Mouse (Mus musculus): ENCODE data around the gene Satb2. TPM values are rescaled to one million over a fixed set of nuclear protein-coding genes. Genes with fewer than 3 reads are reported as not detected.
A peak's percentile ranks its signal among the peaks of the same experiment; 100 is the strongest.

Satb2 gene
- polyA plus RNA-seq (2014; fragmentation: Nextera tagmentation; extraction: Ambion mirVana): 0.27 and 0.57 TPM in 2 replicates

- DNase-seq (ENCODE audit: low spot score) (no peak), ATAC-seq (replicated peaks; ENCODE audit: low FRiP score) (no peak)
- 2% methylated on average over 19 of the region's 19 CpGs for WGBS
- Histone ChIP-seq H3K4me3 (ENCODE audit: low read depth, low read length) (peak within 1 kb of the TSS; percentile 2; the same call in 1 of the 2 replicates), H3K9me3 (ENCODE audit: control insufficient read depth, low read length) (no peaks in the 10 kb centered on the region), H3K4me1 (replicated peaks; ENCODE audit: control insufficient read depth, insufficient read depth, low read length) (no peaks in the 10 kb centered on the region), H3K27ac (ENCODE audit: low read depth, low read length) (no peak within 1 kb of the TSS), H3K9ac (ENCODE audit: low read depth, low read length) (no peak within 1 kb of the TSS), H3K27me3 (replicated peaks; ENCODE audit: control insufficient read depth, insufficient read depth, low read length) (peaks cover 85% of the 10 kb centered on the region), H3K36me3 (ENCODE audit: control insufficient read depth, insufficient read depth, low read length) (no peaks in the 10 kb centered on the region), H3K4me2 (peak within 1 kb of the TSS; percentile 43)
Measured at GRCm38 (mm10) chr1:56978151-56978700, at the start of gene Satb2. TSS of gene Satb2 (minus strand) at chr1:56978650.

DNA sequence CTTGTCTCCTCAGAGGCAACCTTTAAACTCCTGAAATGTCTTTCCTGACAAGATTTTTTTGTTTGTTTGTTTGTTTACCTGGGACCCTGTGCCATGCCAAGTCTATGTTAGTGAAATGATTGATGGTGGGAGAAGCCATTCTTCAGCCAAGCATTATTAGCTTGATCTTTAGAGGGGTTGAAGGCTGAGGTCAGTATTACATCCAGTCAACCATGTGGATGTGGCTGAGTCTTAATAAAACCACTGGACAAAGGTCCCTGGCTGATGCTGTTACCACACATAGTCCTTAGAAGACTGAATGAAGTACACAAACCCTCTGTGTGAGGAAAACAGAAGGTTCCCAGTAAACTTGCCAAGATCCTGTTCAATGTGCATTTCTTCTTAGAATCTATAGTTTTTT, 40.5 kb upstream of the Satb2 start:
- no peak for ATAC-seq (replicated peaks; ENCODE audit: low FRiP score)
- Histone ChIP-seq H3K4me1 (replicated peaks; ENCODE audit: control insufficient read depth, insufficient read depth, low read length) (no peaks in the 10 kb centered on the region), H3K4me3 (ENCODE audit: low read depth, low read length) (no peak overlapping the region), H3K27ac (ENCODE audit: low read depth, low read length) (no peak overlapping the region), H3K9ac (ENCODE audit: low read depth, low read length) (no peak overlapping the region), H3K36me3 (ENCODE audit: control insufficient read depth, insufficient read depth, low read length) (no peaks in the 10 kb centered on the region), H3K4me2 (no peak overlapping the region), H3K9me3 (ENCODE audit: control insufficient read depth, low read length) (no peaks in the 10 kb centered on the region), H3K27me3 (replicated peaks; ENCODE audit: control insufficient read depth, insufficient read depth, low read length) (no peaks in the 10 kb centered on the region)
- DNase-seq (ENCODE audit: low spot score): no peak

DNA sequence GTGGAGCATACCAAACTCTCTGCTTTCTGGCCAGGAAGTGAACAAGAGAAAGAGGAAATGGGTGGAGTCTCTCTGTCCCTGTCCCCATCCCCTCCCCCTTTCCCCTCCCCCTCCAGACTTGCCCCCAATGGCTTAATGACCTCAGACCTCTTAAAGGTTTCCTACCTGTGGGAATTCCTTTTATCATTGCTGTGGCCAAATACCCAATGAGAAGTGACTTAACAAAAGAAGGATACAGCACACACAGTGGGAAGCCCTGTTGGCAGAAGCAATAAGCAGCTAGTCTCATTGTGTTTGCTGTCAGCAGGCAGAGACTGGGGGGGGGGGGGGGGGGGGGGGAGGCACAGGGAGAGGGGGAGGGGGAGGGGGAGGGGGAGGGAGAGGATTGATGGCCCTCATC, 35.4 kb upstream of the Satb2 start:
- ATAC-seq (replicated peaks; ENCODE audit: low FRiP score): no peak
- Histone ChIP-seq H3K27me3 (replicated peaks; ENCODE audit: control insufficient read depth, insufficient read depth, low read length) (no peaks in the 10 kb centered on the region), H3K9me3 (ENCODE audit: control insufficient read depth, low read length) (no peaks in the 10 kb centered on the region), H3K36me3 (ENCODE audit: control insufficient read depth, insufficient read depth, low read length) (no peaks in the 10 kb centered on the region), H3K27ac (ENCODE audit: low read depth, low read length) (no peak overlapping the region), H3K4me2 (no peak overlapping the region), H3K4me1 (replicated peaks; ENCODE audit: control insufficient read depth, insufficient read depth, low read length) (no peaks in the 10 kb centered on the region), H3K4me3 (ENCODE audit: low read depth, low read length) (no peak overlapping the region), H3K9ac (ENCODE audit: low read depth, low read length) (no peak overlapping the region)
- DNase-seq (ENCODE audit: low spot score): no peak

GRCm38 (mm10) chr1:57009171-57009570, 30.7 kb upstream of the Satb2 start:
- H3K4me1 ChIP-seq (replicated peaks; ENCODE audit: control insufficient read depth, insufficient read depth, low read length): no peaks in the 10 kb centered on the region
- H3K4me3 ChIP-seq (ENCODE audit: low read depth, low read length): no peak overlapping the region
- no peak overlapping the region for H3K27ac ChIP-seq (ENCODE audit: low read depth, low read length)
- no peaks in the 10 kb centered on the region for H3K27me3 ChIP-seq (replicated peaks; ENCODE audit: control insufficient read depth, insufficient read depth, low read length)
- no peaks in the 10 kb centered on the region for H3K36me3 ChIP-seq (ENCODE audit: control insufficient read depth, insufficient read depth, low read length)
- no peaks in the 10 kb centered on the region for H3K9me3 ChIP-seq (ENCODE audit: control insufficient read depth, low read length)
- DNase-seq (ENCODE audit: low spot score) (no peak), ATAC-seq (replicated peaks; ENCODE audit: low FRiP score) (no peak)
- no peak overlapping the region for H3K4me2 ChIP-seq
- no peak overlapping the region for H3K9ac ChIP-seq (ENCODE audit: low read depth, low read length)
- WGBS: 62% methylated on average over 4 of the region's 4 CpGs

GRCm38 (mm10) chr1:56995041-56995440, 16.6 kb upstream of the Satb2 start:
- Histone ChIP-seq H3K4me2 (no peak overlapping the region), H3K36me3 (ENCODE audit: control insufficient read depth, insufficient read depth, low read length) (no peaks in the 10 kb centered on the region), H3K9ac (ENCODE audit: low read depth, low read length) (no peak overlapping the region), H3K4me3 (ENCODE audit: low read depth, low read length) (no peak overlapping the region), H3K27me3 (replicated peaks; ENCODE audit: control insufficient read depth, insufficient read depth, low read length) (no peaks in the 10 kb centered on the region), H3K9me3 (ENCODE audit: control insufficient read depth, low read length) (no peaks in the 10 kb centered on the region), H3K27ac (ENCODE audit: low read depth, low read length) (no peak overlapping the region), H3K4me1 (replicated peaks; ENCODE audit: control insufficient read depth, insufficient read depth, low read length) (no peaks in the 10 kb centered on the region)
- WGBS: 37% methylated on average over 2 of the region's 2 CpGs
- ATAC-seq (replicated peaks; ENCODE audit: low FRiP score) (no peak), DNase-seq (ENCODE audit: low spot score) (no peak)

DNA sequence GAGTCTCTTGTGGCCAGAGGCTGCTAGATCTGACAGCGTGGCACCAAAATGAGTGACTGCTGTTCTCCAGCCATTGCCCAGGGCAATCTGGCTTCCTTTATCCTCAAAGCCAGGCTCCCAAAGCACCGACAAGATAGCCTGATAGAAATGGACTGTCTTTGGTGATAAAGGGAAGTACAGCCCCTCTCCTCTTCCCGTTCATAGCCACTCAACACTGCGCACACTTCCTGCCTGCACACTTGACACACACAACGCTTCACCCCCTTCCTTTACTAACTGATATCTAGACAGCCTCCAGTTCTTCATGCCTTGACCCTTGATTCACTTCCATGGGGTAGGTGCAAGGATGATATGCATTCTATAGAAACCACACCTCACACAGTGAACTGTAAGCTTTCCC, 13.9 kb upstream of the Satb2 start:
- DNase-seq (ENCODE audit: low spot score): no peak
- WGBS: 14% methylated on average over 5 of the region's 5 CpGs
- Histone ChIP-seq H3K4me2 (no peak overlapping the region), H3K27ac (ENCODE audit: low read depth, low read length) (no peak overlapping the region), H3K9ac (ENCODE audit: low read depth, low read length) (no peak overlapping the region), H3K4me1 (replicated peaks; ENCODE audit: control insufficient read depth, insufficient read depth, low read length) (no peaks in the 10 kb centered on the region), H3K36me3 (ENCODE audit: control insufficient read depth, insufficient read depth, low read length) (no peaks in the 10 kb centered on the region), H3K27me3 (replicated peaks; ENCODE audit: control insufficient read depth, insufficient read depth, low read length) (0 out of 2 replicates have a peak, but pooled peaks cover 5% of the 10 kb centered on the region), H3K4me3 (ENCODE audit: low read depth, low read length) (no peak overlapping the region), H3K9me3 (ENCODE audit: control insufficient read depth, low read length) (no peaks in the 10 kb centered on the region)
- peak; percentile 61 for ATAC-seq (replicated peaks; ENCODE audit: low FRiP score)

DNA sequence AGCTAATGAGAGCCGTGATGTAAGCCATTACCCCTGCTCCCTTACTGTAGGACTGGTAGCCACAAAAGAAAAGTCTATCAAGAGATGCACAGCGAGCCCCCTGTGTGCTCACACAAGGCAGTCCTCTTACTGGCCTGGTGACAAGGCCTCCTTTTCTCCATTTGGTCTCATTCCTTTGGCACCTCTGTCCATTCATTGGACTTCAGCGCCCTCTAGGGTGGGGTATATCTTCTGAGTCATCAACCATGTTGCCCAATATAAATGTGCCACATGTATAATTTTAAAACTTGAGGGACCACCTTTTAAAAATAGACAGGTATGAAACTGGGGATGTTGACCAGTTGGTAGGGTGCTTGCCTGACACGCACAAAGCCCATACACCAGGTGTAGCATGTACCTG, 13.2 kb upstream of the Satb2 start:
- no peaks in the 10 kb centered on the region for H3K9me3 ChIP-seq (ENCODE audit: control insufficient read depth, low read length)
- ATAC-seq (replicated peaks; ENCODE audit: low FRiP score) (no peak), DNase-seq (ENCODE audit: low spot score) (no peak)
- H3K9ac ChIP-seq (ENCODE audit: low read depth, low read length): no peak overlapping the region
- peaks cover 12% of the 10 kb centered on the region for H3K27me3 ChIP-seq (replicated peaks; ENCODE audit: control insufficient read depth, insufficient read depth, low read length)
- no peak overlapping the region for H3K4me3 ChIP-seq (ENCODE audit: low read depth, low read length)
- H3K4me2 ChIP-seq: no peak overlapping the region
- 56% methylated on average over 4 of the region's 4 CpGs for WGBS
- no peaks in the 10 kb centered on the region for H3K4me1 ChIP-seq (replicated peaks; ENCODE audit: control insufficient read depth, insufficient read depth, low read length)
- no peak overlapping the region for H3K27ac ChIP-seq (ENCODE audit: low read depth, low read length)
- no peaks in the 10 kb centered on the region for H3K36me3 ChIP-seq (ENCODE audit: control insufficient read depth, insufficient read depth, low read length)

DNA sequence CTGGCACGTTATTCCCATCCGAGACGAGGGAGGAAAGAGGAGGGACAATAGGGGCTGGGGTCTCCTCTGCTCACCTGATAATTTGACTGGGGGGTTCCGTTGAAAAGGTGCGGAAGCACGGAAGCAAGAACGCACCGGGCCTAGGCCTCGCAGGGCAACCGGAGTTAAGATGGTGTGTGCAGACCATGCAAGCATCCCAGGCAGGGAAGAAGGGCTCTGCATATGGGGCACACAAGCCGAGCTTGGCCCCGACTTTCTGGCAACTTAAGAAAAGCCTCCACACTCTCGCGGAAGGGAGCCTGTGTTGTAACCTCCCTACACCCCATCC, 6.0 kb upstream of the Satb2 start:
- H3K27me3 ChIP-seq (replicated peaks; ENCODE audit: control insufficient read depth, insufficient read depth, low read length): peaks cover 73% of the 10 kb centered on the region
- no peak overlapping the region for H3K4me2 ChIP-seq
- no peak overlapping the region for H3K9ac ChIP-seq (ENCODE audit: low read depth, low read length)
- DNase-seq (ENCODE audit: low spot score): no peak
- WGBS: 9% methylated on average over 14 of the region's 14 CpGs
- no peak overlapping the region for H3K4me3 ChIP-seq (ENCODE audit: low read depth, low read length)
- no peaks in the 10 kb centered on the region for H3K4me1 ChIP-seq (replicated peaks; ENCODE audit: control insufficient read depth, insufficient read depth, low read length)
- no peaks in the 10 kb centered on the region for H3K36me3 ChIP-seq (ENCODE audit: control insufficient read depth, insufficient read depth, low read length)
- no peak overlapping the region for H3K27ac ChIP-seq (ENCODE audit: low read depth, low read length)
- ATAC-seq (replicated peaks; ENCODE audit: low FRiP score): no peak
- no peaks in the 10 kb centered on the region for H3K9me3 ChIP-seq (ENCODE audit: control insufficient read depth, low read length)

GRCm38 (mm10) chr1:56983771-56984482, 5.5 kb upstream of the Satb2 start:
- Histone ChIP-seq H3K4me3 (ENCODE audit: low read depth, low read length) (no peak overlapping the region), H3K4me1 (replicated peaks; ENCODE audit: control insufficient read depth, insufficient read depth, low read length) (no peaks in the 10 kb centered on the region), H3K27me3 (replicated peaks; ENCODE audit: control insufficient read depth, insufficient read depth, low read length) (peaks cover 77% of the 10 kb centered on the region), H3K9ac (ENCODE audit: low read depth, low read length) (no peak overlapping the region), H3K27ac (ENCODE audit: low read depth, low read length) (no peak overlapping the region), H3K9me3 (ENCODE audit: control insufficient read depth, low read length) (no peaks in the 10 kb centered on the region), H3K36me3 (ENCODE audit: control insufficient read depth, insufficient read depth, low read length) (no peaks in the 10 kb centered on the region), H3K4me2 (no peak overlapping the region)
- ATAC-seq (replicated peaks; ENCODE audit: low FRiP score): no peak
- no peak for DNase-seq (ENCODE audit: low spot score)
- WGBS: 5% methylated on average over 25 of the region's 25 CpGs

All from liver, embryonic 11.5 days (tissue).